Mouse (Mus musculus) MEL (cell line): Measurements from ENCODE around the gene Ankk1. TPM values are rescaled to one million over a fixed set of nuclear protein-coding genes. Genes with fewer than 3 reads are reported as not detected.

ENCODE experiments used
- DNase-seq: peaks from one replicate; pipeline ENCODE4 v3.0.0; 2011; ENCODE audit warnings: low read depth, low spot score
- H3K27ac ChIP-seq: 2 replicates; pipeline ENCODE4 v1.5.1; 2012; ENCODE audit warnings: low read depth, mild to moderate bottlenecking, control low read depth, low read length, moderate library complexity; ENCODE audit not compliant: control insufficient read depth
- H3K27me3 ChIP-seq, 2 experiments: fragments of 150-350 bp in 1 of 2; sonication (generic) in 1 of 2; 2 replicates each; pipeline ENCODE4 v1.6.1; 2012; ENCODE audit warnings: low read length in 2 of 2, mild to moderate bottlenecking in 2 of 2, improper control_type of control experiment in 1 of 2, moderate library complexity in 1 of 2; ENCODE audit not compliant: insufficient read depth in 2 of 2, control insufficient read depth in 1 of 2
- H3K36me3 ChIP-seq, 2 experiments: 2 replicates each; pipeline ENCODE4 v1.6.1; 2012 to 2014; ENCODE audit warnings: low read length in 2 of 2, improper control_type of control experiment in 1 of 2, inconsistent platforms in 1 of 2, mild to moderate bottlenecking in 1 of 2; ENCODE audit not compliant: insufficient read depth in 2 of 2, control insufficient read depth in 1 of 2
- H3K4me1 ChIP-seq, 2 experiments: fragments of 150-350 bp in 1 of 2; sonication (generic) in 1 of 2; 2 replicates each; pipeline ENCODE4 v1.6.1; 2012; ENCODE audit warnings: low read length in 2 of 2, improper control_type of control experiment in 1 of 2, mild to moderate bottlenecking in 1 of 2; ENCODE audit not compliant: insufficient read depth in 2 of 2, control insufficient read depth in 1 of 2
- H3K4me3 ChIP-seq, 2 experiments: fragments of 150-350 bp in 1 of 2; sonication (generic) in 1 of 2; 2 replicates each; pipeline ENCODE4 v1.5.1; 2012; ENCODE audit warnings: low read depth in 2 of 2, low read length in 2 of 2, mild to moderate bottlenecking in 2 of 2, moderate library complexity in 2 of 2, control low read depth in 1 of 2, improper control_type of control experiment in 1 of 2; ENCODE audit not compliant: control insufficient read depth in 1 of 2, insufficient read depth in 1 of 2
- H3K79me2 ChIP-seq: 2 replicates; pipeline ENCODE4 v1.6.1; 2012; ENCODE audit warnings: mild to moderate bottlenecking, low read length, moderate library complexity; ENCODE audit not compliant: control insufficient read depth, poor library complexity, insufficient read depth
- H3K9ac ChIP-seq: 2 replicates; pipeline ENCODE4 v1.6.1; 2012; ENCODE audit warnings: low read depth, mild to moderate bottlenecking, control low read depth, low read length, moderate library complexity; ENCODE audit not compliant: control insufficient read depth, poor library complexity, severe bottlenecking
- H3K9me3 ChIP-seq: fragments of 150-350 bp; sonication (generic); replicated peaks from 2 replicates; pipeline ENCODE4 v1.6.1; 2012; ENCODE audit warnings: mild to moderate bottlenecking, low read length, improper control_type of control experiment, moderate library complexity; ENCODE audit not compliant: insufficient read depth
- CHD2 ChIP-seq: IDR thresholded peaks from 2 replicates; pipeline ENCODE4 v1.6.1; 2011; ENCODE audit warnings: low read length, improper control_type of control experiment
- E2F4 ChIP-seq: IDR thresholded peaks from 2 replicates; pipeline ENCODE4 v1.6.1; 2011; ENCODE audit warnings: low read depth, low read length, improper control_type of control experiment, borderline replicate concordance
- HCFC1 ChIP-seq: IDR thresholded peaks from 2 replicates; pipeline ENCODE4 v1.6.1; 2012; ENCODE audit warnings: low read depth, mild to moderate bottlenecking, inconsistent platforms, low read length, improper control_type of control experiment, moderate library complexity
- JUND ChIP-seq: IDR thresholded peaks from 2 replicates; pipeline ENCODE4 v1.6.1; 2011; ENCODE audit warnings: low read depth, mild to moderate bottlenecking, improper control_type of control experiment, low read length
- MAZ ChIP-seq: IDR thresholded peaks from 2 replicates; pipeline ENCODE4 v1.6.1; 2012; ENCODE audit warnings: low read depth, mild to moderate bottlenecking, inconsistent platforms, low read length, improper control_type of control experiment
- MEF2A ChIP-seq: IDR thresholded peaks from 2 replicates; pipeline ENCODE4 v1.6.1; 2014; ENCODE audit warnings: low read depth, mild to moderate bottlenecking, inconsistent platforms, low read length, improper control_type of control experiment; ENCODE audit not compliant: poor library complexity, insufficient replicate concordance, severe bottlenecking; ENCODE audit errors: extremely low read depth
- MXI1 ChIP-seq: IDR thresholded peaks from 2 replicates; pipeline ENCODE4 v1.6.1; 2011; ENCODE audit warnings: mild to moderate bottlenecking, low read depth, low read length, improper control_type of control experiment
- POLR2A ChIP-seq, 2 experiments: IDR thresholded peaks; 2 replicates each; pipeline ENCODE4 v1.6.1; 2011 to 2012; ENCODE audit warnings: low read length in 2 of 2, mild to moderate bottlenecking in 2 of 2, control low read depth in 1 of 2, improper control_type of control experiment in 1 of 2, low read depth in 1 of 2, moderate library complexity in 1 of 2; ENCODE audit not compliant: control insufficient read depth in 1 of 2, insufficient read depth in 1 of 2, poor library complexity in 1 of 2
- POLR2AphosphoS5 ChIP-seq: IDR thresholded peaks from 2 replicates; pipeline ENCODE4 v1.6.1; 2012; ENCODE audit warnings: low read depth, borderline replicate concordance, mild to moderate bottlenecking, inconsistent platforms, low read length, moderate library complexity, mixed read lengths
- RCOR1 ChIP-seq: IDR thresholded peaks from 2 replicates; pipeline ENCODE4 v1.6.1; 2012; ENCODE audit warnings: low read depth, mild to moderate bottlenecking, inconsistent platforms, low read length, improper control_type of control experiment
- TBP ChIP-seq: IDR thresholded peaks from 2 replicates; pipeline ENCODE4 v1.8.0; 2011; ENCODE audit warnings: low read depth, low read length, improper control_type of control experiment
- UBTF ChIP-seq: IDR thresholded peaks from 2 replicates; pipeline ENCODE4 v1.6.1; 2012; ENCODE audit warnings: low read depth, mild to moderate bottlenecking, inconsistent platforms, low read length, improper control_type of control experiment, moderate library complexity, borderline replicate concordance; ENCODE audit not compliant: insufficient read depth
- USF2 ChIP-seq, 2 experiments: IDR thresholded peaks; 2 replicates each; pipeline ENCODE4 v1.6.1; 2011 to 2012; ENCODE audit warnings: improper control_type of control experiment in 2 of 2, low read length in 2 of 2, borderline replicate concordance in 1 of 2, inconsistent platforms in 1 of 2, low read depth in 1 of 2, mild to moderate bottlenecking in 1 of 2; ENCODE audit not compliant: insufficient read depth in 1 of 2
- ZKSCAN1 ChIP-seq: IDR thresholded peaks from 2 replicates; pipeline ENCODE4 v1.6.1; 2012; ENCODE audit warnings: low read depth, mild to moderate bottlenecking, inconsistent platforms, low read length, improper control_type of control experiment, moderate library complexity
- polyA plus RNA-seq, 2 experiments: library from polyadenylated mRNA; stranded (reverse) in 1 of 2; unstranded in 1 of 2; fragments of >175 nt in 1 of 2; fragments of >200 nt in 1 of 2; gene quantifications; 2 replicates each; pipeline versions ENCODE4 v1.2.1 to v1.2.4; 2012; ENCODE audit warnings: low replicate concordance in 2 of 2, low read depth in 1 of 2; ENCODE audit not compliant: insufficient read length in 2 of 2, insufficient read depth in 1 of 2, missing spikeins in 1 of 2
- total RNA-seq: library from RNA; depleted of rRNA; stranded (reverse); fragments of 300-350 nt; gene quantifications from 2 replicates; pipeline ENCODE4 v1.2.3, GENCODE M21; 2012; rRNA removed

The Ankk1 gene
- total and polyA plus RNA-seq, 3 experiments, result not detected

DNA sequence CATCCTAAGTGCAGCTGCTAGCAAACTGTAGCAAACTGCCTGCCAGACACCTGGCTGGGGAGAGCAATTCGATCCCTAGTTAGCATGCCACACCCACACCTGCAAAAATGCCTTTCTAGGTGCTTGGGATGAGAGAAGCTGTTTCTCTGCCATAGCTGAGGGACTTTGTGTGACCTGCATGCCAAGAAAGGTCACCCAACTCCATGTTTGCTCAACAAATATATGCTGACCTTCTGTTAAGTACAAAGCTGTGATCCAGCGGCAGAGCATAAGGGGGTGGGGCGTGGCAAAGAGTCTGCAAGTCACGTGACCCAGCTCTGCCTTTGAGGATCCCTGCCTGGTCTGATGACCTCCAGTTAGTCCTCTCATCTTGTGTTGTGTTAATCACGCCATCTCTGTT lies 61.1 kb downstream of the Ankk1 start:
- no peak overlapping the region for H3K27ac ChIP-seq
- no peaks in the 10 kb centered on the region for H3K27me3 ChIP-seq
- TF ChIP-seq MAZ (no peak), JUND (no peak), POLR2A (IDR thresholded peaks at IDR 0.05; ENCODE audit: control insufficient read depth in 1 of 2, insufficient read depth in 1 of 2, low read depth in 1 of 2, low read length in 2 of 2, poor library complexity in 1 of 2) (no peak), CHD2 (no peak), MEF2A (no peak), USF2 (IDR thresholded peaks at IDR 0.05; ENCODE audit: borderline replicate concordance in 1 of 2, insufficient read depth in 1 of 2, low read depth in 1 of 2, low read length in 2 of 2) (no peak), HCFC1 (no peak), ZKSCAN1 (no peak), UBTF (no peak), POLR2AphosphoS5 (no peak), TBP (no peak), E2F4 (no peak), MXI1 (no peak), RCOR1 (no peak)
- H3K9me3 ChIP-seq, result no peaks in the 10 kb centered on the region
- DNase-seq, result no peak
- H3K4me3 ChIP-seq, result no peak overlapping the region
- no peak overlapping the region for H3K9ac ChIP-seq
- no peaks in the 10 kb centered on the region for H3K79me2 ChIP-seq
- H3K36me3 ChIP-seq, result no peaks in the 10 kb centered on the region
- no peaks in the 10 kb centered on the region for H3K4me1 ChIP-seq

Other genes with a start within 250 kb of the Ankk1 start
- not detected in 2 replicates for gene Gm4894, start 176.5 kb downstream of the Ankk1 start, total RNA-seq
- gene Gm4894, start 176.5 kb downstream of the Ankk1 start, polyA plus RNA-seq, result not detected
- gene Drd2, start 86.4 kb downstream of the Ankk1 start, total RNA-seq, result not detected in 2 replicates
- not detected for gene Drd2, start 86.4 kb downstream of the Ankk1 start, polyA plus RNA-seq
- gene Ttc12, start 59.2 kb upstream of the Ankk1 start, total RNA-seq, result 0.31 and 0.39 TPM in 2 replicates
- under 1 TPM in 1 of 2 experiments, not detected in 1; 0.78 TPM for gene Ttc12, start 59.2 kb upstream of the Ankk1 start, polyA plus RNA-seq